Mouse (Mus musculus) neural tube, embryonic 15.5 days (tissue): ENCODE measurements around the gene Fgfr2. TPM values are rescaled to one million over a fixed set of nuclear protein-coding genes. Genes with fewer than 3 reads are reported as not detected.
A peak's percentile ranks its signal among the peaks of the same experiment; 100 is the strongest.

Experiments used
- ATAC-seq: fragments of 200-750 bp; cut with Nextera tagmentation; 2 replicates; pipeline ENCODE4 v1.8.0; 2017; ENCODE audit warnings: mild to moderate bottlenecking, moderate TSS enrichment, moderate library complexity; ENCODE audit not compliant: low FRiP score
- H3K27ac ChIP-seq: fragments of 300-500 bp; sonication (generic); replicated peaks from 2 replicates; pipeline ENCODE4 v1.5.1; 2015; ENCODE audit warnings: mild to moderate bottlenecking, inconsistent platforms
- H3K27me3 ChIP-seq: fragments of 300-500 bp; sonication (generic); replicated peaks from 2 replicates; pipeline ENCODE4 v1.6.1; 2015; ENCODE audit warnings: inconsistent platforms
- H3K36me3 ChIP-seq: fragments of 300-500 bp; sonication (generic); 2 replicates; pipeline ENCODE4 v1.6.1; 2015; ENCODE audit warnings: inconsistent platforms
- H3K4me1 ChIP-seq: fragments of 300-500 bp; sonication (generic); 2 replicates; pipeline ENCODE4 v1.6.1; 2015; ENCODE audit warnings: inconsistent platforms
- H3K4me2 ChIP-seq: fragments of 300-500 bp; sonication (generic); 2 replicates; pipeline ENCODE4 v1.6.1; 2015; ENCODE audit warnings: inconsistent platforms, mild to moderate bottlenecking, moderate library complexity
- H3K4me3 ChIP-seq: fragments of 300-500 bp; sonication (generic); replicated peaks from 2 replicates; pipeline ENCODE4 v1.5.1; 2015; ENCODE audit warnings: mild to moderate bottlenecking, inconsistent platforms
- H3K9ac ChIP-seq: fragments of 300-500 bp; sonication (generic); replicated peaks from 2 replicates; pipeline ENCODE4 v1.6.1; 2015; ENCODE audit warnings: mild to moderate bottlenecking, inconsistent platforms
- H3K9me3 ChIP-seq: fragments of 300-500 bp; sonication (generic); replicated peaks from 2 replicates; pipeline ENCODE4 v1.6.1; 2016; ENCODE audit warnings: inconsistent platforms
- WGBS: fragments of 180-500 bp; shearing (Covaris S2); methylation state at CpG from one replicate; pipeline ENCODE4 v1.1.7; 2015; ENCODE audit warnings: mixed read lengths; 5-methylcytosine and 5-hydroxymethylcytosine counted together
- polyA plus RNA-seq: library from polyadenylated mRNA; unstranded; fragments of >200 nt; fragmentation: Nextera tagmentation; extraction: Ambion mirVana; gene quantifications from 2 replicates; pipeline ENCODE4 v1.2.1, GENCODE M21; 2015

Gene Fgfr2
- polyA plus RNA-seq, 1 experiment from 2014 or later = 21.2 TPM

DNA sequence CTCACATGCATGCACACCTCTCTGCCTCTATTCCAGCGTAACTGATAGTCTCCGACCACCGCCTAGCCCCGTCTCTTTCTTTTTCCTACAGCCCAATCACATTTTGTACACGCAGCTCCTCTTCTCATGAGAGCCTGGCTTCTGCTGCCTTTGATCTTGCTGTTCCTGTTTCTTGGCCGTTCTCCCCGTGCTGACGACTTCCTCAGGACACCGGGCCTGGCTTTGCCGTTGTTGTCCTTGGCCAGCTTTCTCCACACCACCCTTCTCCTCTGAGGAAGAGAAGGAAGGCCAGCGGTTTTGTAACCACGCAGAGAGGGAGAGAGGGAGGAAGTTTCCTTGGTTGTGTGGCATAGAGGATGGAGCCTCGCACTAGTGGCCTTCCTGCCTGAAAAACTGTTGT, 2465.4 kb downstream of the Fgfr2 start:
- Histone ChIP-seq H3K27me3 (no peaks in the 10 kb centered on the region), H3K4me3 (no peak overlapping the region), H3K36me3 (no peaks in the 10 kb centered on the region), H3K4me1 (0 out of 2 replicates have a peak, but pooled peaks cover 3% of the 10 kb centered on the region), H3K9ac (no peak overlapping the region), H3K4me2 (no peak overlapping the region), H3K27ac (no peak overlapping the region), H3K9me3 (no peaks in the 10 kb centered on the region)
- 82% methylated on average over 13 of the region's 13 CpGs for WGBS
- no peak for ATAC-seq

DNA sequence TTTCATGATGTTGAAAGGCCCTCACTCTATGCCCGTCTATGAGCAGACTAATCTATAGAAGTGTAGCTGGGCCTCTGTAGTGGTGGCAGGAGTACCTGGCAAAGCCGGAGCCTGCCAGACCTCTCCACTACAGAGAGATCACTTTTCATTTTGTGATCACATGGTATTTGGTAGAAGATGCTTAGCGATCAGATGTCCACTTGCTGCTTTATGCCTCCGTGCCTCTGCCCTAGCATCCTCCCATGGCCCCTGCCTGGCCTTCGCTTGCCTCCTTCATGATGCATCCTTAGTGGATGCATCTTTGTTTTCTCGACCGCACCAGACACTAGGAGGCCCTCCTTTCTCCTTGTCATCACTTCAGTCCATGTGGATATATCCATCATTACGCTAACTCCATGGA, 2466.2 kb downstream of the Fgfr2 start:
- Histone ChIP-seq H3K9me3 (no peaks in the 10 kb centered on the region), H3K27me3 (no peaks in the 10 kb centered on the region), H3K9ac (no peak overlapping the region), H3K36me3 (no peaks in the 10 kb centered on the region), H3K4me1 (0 out of 2 replicates have a peak, but pooled peaks cover 3% of the 10 kb centered on the region), H3K27ac (no peak overlapping the region), H3K4me2 (no peak overlapping the region), H3K4me3 (no peak overlapping the region)
- 97% methylated on average over 8 of the region's 8 CpGs for WGBS
- no peak for ATAC-seq

DNA sequence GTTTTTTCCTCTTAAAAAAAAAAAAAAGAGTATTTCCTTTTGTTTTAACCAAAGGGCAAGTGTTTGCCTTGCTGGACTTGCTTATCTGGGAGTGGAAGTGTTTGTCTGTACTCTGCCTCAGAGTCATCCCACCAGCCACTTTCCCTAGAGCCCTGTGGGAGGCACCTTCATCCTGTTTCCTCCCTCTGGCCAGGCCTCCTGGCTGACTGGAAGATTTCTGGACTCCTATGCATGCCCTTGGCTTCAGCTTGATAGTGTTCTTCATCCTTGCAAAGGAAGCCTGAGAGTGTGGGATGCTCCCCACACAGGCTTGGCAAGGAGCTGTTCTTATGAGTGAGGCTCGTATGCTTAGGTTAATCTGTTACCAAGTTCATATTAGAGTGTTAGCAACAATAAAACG, 2468.6 kb downstream of the Fgfr2 start:
- H3K9ac ChIP-seq = no peak overlapping the region
- H3K4me3 ChIP-seq = no peak overlapping the region
- H3K9me3 ChIP-seq = no peaks in the 10 kb centered on the region
- H3K27me3 ChIP-seq = no peaks in the 10 kb centered on the region
- WGBS = 76% methylated on average over 2 of the region's 2 CpGs
- 0 out of 2 replicates have a peak, but pooled peaks cover 3% of the 10 kb centered on the region for H3K4me1 ChIP-seq
- no peaks in the 10 kb centered on the region for H3K36me3 ChIP-seq
- no peak for ATAC-seq
- no peak overlapping the region for H3K4me2 ChIP-seq
- H3K27ac ChIP-seq = no peak overlapping the region

DNA sequence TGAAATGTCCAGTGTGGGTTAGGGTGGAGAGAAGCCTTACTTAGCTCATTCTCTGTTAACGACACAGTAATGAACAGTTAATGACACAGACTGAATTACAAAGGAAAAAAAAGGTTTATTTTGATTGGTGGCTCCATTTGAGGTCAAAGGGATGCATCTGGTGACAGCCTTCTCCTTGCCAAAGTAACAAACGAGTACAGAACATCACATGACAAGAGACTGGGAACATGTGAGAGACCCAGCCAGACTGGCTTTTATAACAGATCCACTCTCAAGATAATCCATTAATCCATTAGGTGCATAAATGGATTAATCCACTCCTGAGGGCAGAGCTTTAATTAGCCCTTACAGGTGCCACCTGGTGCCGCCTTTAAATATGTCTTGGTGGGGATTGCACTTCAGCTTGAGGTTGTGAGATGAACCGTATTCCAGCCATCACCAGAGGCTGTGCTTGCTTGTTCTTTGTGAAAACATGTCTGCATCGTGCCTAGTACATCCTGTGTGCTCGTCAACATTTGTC, 2470.1 kb downstream of the Fgfr2 start:
- no peak overlapping the region for H3K4me2 ChIP-seq
- no peak overlapping the region for H3K9ac ChIP-seq
- no peaks in the 10 kb centered on the region for H3K27me3 ChIP-seq
- WGBS = 52% methylated on average over 6 of the region's 6 CpGs
- no peaks in the 10 kb centered on the region for H3K9me3 ChIP-seq
- no peaks in the 10 kb centered on the region for H3K36me3 ChIP-seq
- H3K4me1 ChIP-seq = 0 out of 2 replicates have a peak, but pooled peaks cover 3% of the 10 kb centered on the region
- no peak for ATAC-seq
- H3K4me3 ChIP-seq = no peak overlapping the region
- H3K27ac ChIP-seq = no peak overlapping the region

GRCm38 (mm10) chr7:130650621-130651020, 2472.5 kb downstream of the Fgfr2 start:
- peaks cover 19% of the 10 kb centered on the region for H3K4me1 ChIP-seq
- no peaks in the 10 kb centered on the region for H3K36me3 ChIP-seq
- no peaks in the 10 kb centered on the region for H3K9me3 ChIP-seq
- 0 out of 2 replicates have a peak, but pooled peaks cover 4% of the 10 kb centered on the region for H3K27me3 ChIP-seq
- H3K9ac ChIP-seq = no peak overlapping the region
- no peak overlapping the region for H3K4me2 ChIP-seq
- no peak overlapping the region for H3K27ac ChIP-seq
- 90% methylated on average over 5 of the region's 5 CpGs for WGBS
- no peak for ATAC-seq
- no peak overlapping the region for H3K4me3 ChIP-seq

DNA sequence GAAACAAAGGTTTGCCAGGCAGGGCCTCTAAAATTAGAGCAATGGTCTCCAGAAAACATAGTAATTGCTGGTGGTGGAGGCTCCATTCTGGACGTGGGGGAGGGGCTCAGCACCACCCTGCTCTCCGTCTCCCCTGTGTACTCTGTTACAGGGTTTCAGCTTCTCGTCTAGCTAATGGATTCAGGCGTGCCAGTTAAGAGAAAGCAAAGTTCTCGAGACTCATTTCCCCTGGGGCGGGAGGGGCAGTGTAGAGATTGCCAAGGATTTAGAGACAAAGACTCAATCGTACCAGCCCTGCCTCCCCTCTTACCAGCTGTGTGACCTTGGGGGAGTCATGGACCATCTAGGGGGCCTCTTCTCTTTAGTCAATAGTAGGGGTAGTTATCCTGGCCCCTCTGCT, 2473.9 kb downstream of the Fgfr2 start:
- Histone ChIP-seq H3K4me3 (no peak overlapping the region), H3K4me1 (peaks cover 19% of the 10 kb centered on the region), H3K27ac (no peak overlapping the region), H3K4me2 (no peak overlapping the region), H3K36me3 (no peaks in the 10 kb centered on the region), H3K9me3 (no peaks in the 10 kb centered on the region), H3K9ac (no peak overlapping the region), H3K27me3 (0 out of 2 replicates have a peak, but pooled peaks cover 5% of the 10 kb centered on the region)
- no peak for ATAC-seq
- 30% methylated on average over 7 of the region's 7 CpGs for WGBS

- peaks cover 19% of the 10 kb centered on the region for H3K4me1 ChIP-seq
- H3K4me3 ChIP-seq = no peak overlapping the region
- no peak for ATAC-seq
- H3K27ac ChIP-seq = no peak overlapping the region
- H3K27me3 ChIP-seq = 0 out of 2 replicates have a peak, but pooled peaks cover 5% of the 10 kb centered on the region
- H3K36me3 ChIP-seq = no peaks in the 10 kb centered on the region
- no peaks in the 10 kb centered on the region for H3K9me3 ChIP-seq
- 70% methylated on average over 4 of the region's 4 CpGs for WGBS
- H3K9ac ChIP-seq = no peak overlapping the region
- no peak overlapping the region for H3K4me2 ChIP-seq
These were observed 2475.1 kb downstream of the Fgfr2 start for GRCm38 (mm10) chr7:130648061-130648460.

DNA sequence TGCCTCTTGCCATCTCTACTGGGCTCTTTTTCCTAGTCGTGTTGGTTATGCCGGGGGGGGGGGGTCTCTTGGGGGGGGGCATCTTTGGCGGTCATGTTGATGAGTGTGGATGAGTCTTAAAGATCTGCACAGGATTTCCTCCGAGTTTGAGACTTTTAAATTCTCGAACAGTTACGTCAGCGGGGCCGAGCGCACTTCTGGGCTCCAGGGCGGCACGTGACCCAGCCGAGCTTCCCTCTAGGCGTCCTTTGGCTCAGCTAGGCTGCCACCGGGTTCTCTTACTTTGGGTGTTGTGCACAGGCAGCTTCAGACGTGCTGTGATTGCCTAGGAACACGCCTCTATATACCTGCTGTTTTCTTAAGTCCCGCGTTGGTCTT, 2476.4 kb downstream of the Fgfr2 start:
- H3K36me3 ChIP-seq = no peaks in the 10 kb centered on the region
- no peaks in the 10 kb centered on the region for H3K9me3 ChIP-seq
- peak overlapping the region; percentile 41 for H3K9ac ChIP-seq
- H3K4me1 ChIP-seq = peaks cover 19% of the 10 kb centered on the region
- ATAC-seq = peak; percentile 64
- 0 out of 2 replicates have a peak, but pooled peaks cover 5% of the 10 kb centered on the region for H3K27me3 ChIP-seq
- 1% methylated on average over 18 of the region's 18 CpGs for WGBS
- H3K27ac ChIP-seq = peak overlapping the region; percentile 74
- peak overlapping the region; percentile 51 for H3K4me3 ChIP-seq
- H3K4me2 ChIP-seq = peak overlapping the region; percentile 99

- WGBS = 0% methylated on average over 54 of the region's 55 CpGs
- Histone ChIP-seq H3K36me3 (no peaks in the 10 kb centered on the region), H3K4me1 (peaks cover 19% of the 10 kb centered on the region), H3K27me3 (0 out of 2 replicates have a peak, but pooled peaks cover 5% of the 10 kb centered on the region), H3K9ac (peak overlapping the region; percentile 41), H3K4me3 (peak overlapping the region; percentile 51), H3K9me3 (no peaks in the 10 kb centered on the region), H3K4me2 (peak overlapping the region; percentile 99), H3K27ac (peak overlapping the region; percentile 74)
- ATAC-seq = peak; percentile 83
These were observed 2477.0 kb downstream of the Fgfr2 start for GRCm38 (mm10) chr7:130645994-130646761.

DNA sequence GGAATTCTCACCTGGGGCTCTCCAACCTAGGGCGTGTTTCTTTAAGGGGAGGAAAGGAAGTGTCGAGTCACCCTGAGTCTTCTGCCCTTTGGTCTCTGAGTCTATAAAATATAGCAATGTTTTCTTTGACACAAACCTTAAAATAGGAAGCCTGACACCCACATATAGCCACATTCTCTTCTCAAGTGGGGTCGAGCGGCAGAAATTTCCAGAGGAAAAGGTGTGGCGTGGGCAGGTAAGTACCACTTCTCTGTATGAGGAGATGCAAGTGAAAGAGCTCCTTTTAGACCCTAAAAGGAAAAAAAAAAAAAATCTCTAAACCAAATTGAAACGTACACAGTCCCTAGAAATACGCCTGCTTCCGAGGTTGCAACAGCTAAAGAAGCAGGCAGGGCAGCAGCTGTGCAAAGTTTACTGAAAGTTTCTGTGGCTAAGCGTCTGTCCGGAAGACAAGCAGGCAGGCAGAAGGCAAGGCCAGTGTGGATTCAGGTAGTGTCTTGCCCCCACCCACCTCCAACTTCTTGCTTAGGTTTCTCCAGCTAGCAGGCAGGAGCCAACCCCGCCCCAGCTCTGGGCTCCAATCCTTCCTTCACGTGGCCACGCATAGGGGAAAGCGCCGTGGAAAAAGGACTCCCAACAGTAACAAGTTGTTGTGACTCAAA, 2477.7 kb downstream of the Fgfr2 start:
- 18% methylated on average over 15 of the region's 15 CpGs for WGBS
- Histone ChIP-seq H3K4me2 (peak overlapping the region; percentile 99), H3K4me1 (peaks cover 19% of the 10 kb centered on the region), H3K9me3 (no peaks in the 10 kb centered on the region), H3K9ac (peak overlapping the region; percentile 41), H3K4me3 (peak overlapping the region; percentile 51), H3K27me3 (0 out of 2 replicates have a peak, but pooled peaks cover 5% of the 10 kb centered on the region), H3K36me3 (no peaks in the 10 kb centered on the region), H3K27ac (peak overlapping the region; percentile 74)
- ATAC-seq = no peak

- Histone ChIP-seq H3K9me3 (no peaks in the 10 kb centered on the region), H3K27ac (no peak overlapping the region), H3K4me2 (no peak overlapping the region), H3K27me3 (0 out of 2 replicates have a peak, but pooled peaks cover 2% of the 10 kb centered on the region), H3K4me3 (no peak overlapping the region), H3K4me1 (peaks cover 9% of the 10 kb centered on the region), H3K36me3 (no peaks in the 10 kb centered on the region), H3K9ac (no peak overlapping the region)
- no peak for ATAC-seq
- WGBS = 84% methylated on average over 9 of the region's 9 CpGs
These were observed 2482.5 kb downstream of the Fgfr2 start for GRCm38 (mm10) chr7:130640681-130641080.
